Mouse (Mus musculus) heart, adult 2 months (tissue): Measurements from ENCODE around the gene Limch1.

ENCODE experiments used
- CTCF ChIP-seq: fragments of 200-600 bp; IDR thresholded peaks from 2 replicates; pipeline ENCODE4 v1.8.1; 2022; ENCODE audit warnings: antibody characterized with exemption, mild to moderate bottlenecking, moderate library complexity
- POLR2A ChIP-seq: fragments of 200-500 bp; IDR thresholded peaks from 2 replicates; pipeline ENCODE4 v1.6.1; 2011; ENCODE audit warnings: mild to moderate bottlenecking, low read depth, low read length, control low read depth; ENCODE audit not compliant: insufficient read depth

- no peak for TF ChIP-seq CTCF
- no peak for TF ChIP-seq POLR2A
These were observed 314.9 kb downstream of the Limch1 start for GRCm38 (mm10) chr5:67060519-67060918.
